Comparison of ENCODE assay signal across 23 mouse cellular contexts in the genomic region with DNA sequence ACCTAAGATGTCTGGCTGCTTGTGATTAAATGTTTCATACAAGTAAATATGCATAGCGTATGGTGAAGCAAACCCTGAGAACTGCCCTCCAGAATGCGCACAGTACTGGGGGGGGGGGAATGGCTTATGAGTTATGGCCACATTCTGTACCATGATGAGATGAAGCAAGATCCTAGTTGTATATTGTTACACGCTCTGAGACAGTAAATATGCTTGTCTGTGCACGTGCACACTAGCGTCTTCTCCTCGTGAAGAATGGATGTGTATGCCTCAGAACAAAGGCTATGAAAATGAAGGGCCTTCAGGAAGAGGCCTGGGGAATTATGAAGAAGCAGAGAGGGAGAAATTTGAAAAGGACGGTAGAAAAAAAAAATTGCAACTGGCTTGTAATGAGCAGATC. TPM values are rescaled to one million over a fixed set of nuclear protein-coding genes. Genes with fewer than 3 reads are reported as not detected.
"Had no signal": no experiment of that assay in that cellular context is flagged by ENCODE, and none has a peak within 500 bp of the region (broad histone marks: within the 10 kb centered on the region; RNA-seq: fewer than 3 reads in every experiment).

No protein-coding gene starts in this region.

- H3K27ac ChIP-seq: liver, embryonic 13.5 days; liver, embryonic 15.5 days; lung, embryonic 15.5 days; macrophage; midbrain, embryonic 12.5 days; stomach, embryonic 15.5 days; stomach, postnatal 0 days had no signal

- H3K36me3 ChIP-seq: liver, embryonic 13.5 days; liver, embryonic 15.5 days; lung, embryonic 15.5 days; midbrain, embryonic 12.5 days; stomach, embryonic 15.5 days had no signal

- DNase-seq: liver, embryonic 13.5 days; liver, postnatal 0 days; lung, adult 2 months; lung, postnatal 14 days; lung, postnatal 36 days; midbrain, embryonic 14.5 days; right cerebral cortex, postnatal 14 days; thymus, adult 2 months; thymus, postnatal 25 days; thymus, postnatal 4 days had no signal

- H3K27me3 ChIP-seq: liver, embryonic 13.5 days; liver, embryonic 15.5 days; lung, embryonic 15.5 days; megakaryocyte, embryonic 14.5 days; midbrain, embryonic 12.5 days; stomach, embryonic 15.5 days had no signal

- ATAC-seq: liver, postnatal 0 days; lung, postnatal 0 days; midbrain, embryonic 16.5 days had no signal

- H3K9ac ChIP-seq: liver, embryonic 13.5 days; liver, embryonic 15.5 days; liver, postnatal 0 days; lung, embryonic 15.5 days; midbrain, embryonic 12.5 days; stomach, embryonic 15.5 days had no signal

- H3K9me3 ChIP-seq: liver, embryonic 13.5 days; liver, embryonic 15.5 days; lung, embryonic 15.5 days; megakaryocyte, embryonic 14.5 days; midbrain, embryonic 12.5 days; stomach, embryonic 15.5 days had no signal

- H3K4me3 ChIP-seq: liver, embryonic 13.5 days; liver, embryonic 15.5 days; lung, embryonic 15.5 days; megakaryocyte, embryonic 14.5 days; midbrain, embryonic 12.5 days; stomach, embryonic 15.5 days had no signal

- H3K4me2 ChIP-seq: liver, embryonic 13.5 days; liver, embryonic 15.5 days; lung, embryonic 15.5 days; midbrain, embryonic 12.5 days; stomach, embryonic 15.5 days had no signal

- H3K4me1 ChIP-seq: liver, embryonic 13.5 days; liver, embryonic 15.5 days; lung, embryonic 15.5 days; megakaryocyte, embryonic 14.5 days; midbrain, embryonic 12.5 days; stomach, embryonic 15.5 days had no signal

RNA-seq across cellular contexts. Expression of a gene that starts 48.4 kb away (rescaled TPM):
- total RNA-seq: megakaryocyte progenitor cell, adult 5-6 weeks; monocyte, adult 5-6 weeks; neutrophil, adult 5-6 weeks had no signal
- polyA plus RNA-seq: macrophage; spleen, adult 2 months had no signal
